Mouse (Mus musculus) neutrophil, adult 5-6 weeks (primary cell): ENCODE results near the gene Ada. TPM values are rescaled to one million over a fixed set of nuclear protein-coding genes. Genes with fewer than 3 reads are reported as not detected.
A peak's percentile ranks its signal among the peaks of the same experiment; 100 is the strongest.

ENCODE experiments used
- ATAC-seq: fragments of 151-379, 151-347 bp; 2 replicates; pipeline ENCODE4 v1.8.0; 2017; ENCODE audit warnings: mild to moderate bottlenecking, moderate TSS enrichment; ENCODE audit not compliant: insufficient number of reproducible peaks, poor library complexity, low FRiP score, severe bottlenecking; ENCODE audit errors: extremely low read depth
- total RNA-seq: library from RNA; stranded (forward); fragments of 200-1000 nt; gene quantifications from 2 replicates; pipeline ENCODE4 v1.2.3, GENCODE M21; 2017

Ada gene
- total RNA-seq, 1 experiment from 2014 or later: 3.8 TPM

- ATAC-seq: no peak
Measured at GRCm38 (mm10) chr2:163742656-163743055, 7.4 kb downstream of the Ada start.

- ATAC-seq: no peak
Measured at GRCm38 (mm10) chr2:163735980-163736379, 14.1 kb downstream of the Ada start.

GRCm38 (mm10) chr2:163735163-163735562, 14.9 kb downstream of the Ada start:
- no peak for ATAC-seq

- no peak for ATAC-seq
Measured at GRCm38 (mm10) chr2:163732021-163732420, 18.0 kb downstream of the Ada start.

- ATAC-seq: no peak
Measured at GRCm38 (mm10) chr2:163728300-163728699, 21.7 kb downstream of the Ada start.

- no peak for ATAC-seq
Measured at GRCm38 (mm10) chr2:163726766-163727393, 23.2 kb downstream of the Ada start.

- ATAC-seq: no peak
Measured at GRCm38 (mm10) chr2:163722550-163722949, 27.5 kb downstream of the Ada start.

- ATAC-seq: no peak
Measured at GRCm38 (mm10) chr2:163719616-163720015, 30.4 kb downstream of the Ada start.

- ATAC-seq: peak; percentile 93
Measured at GRCm38 (mm10) chr2:163718951-163719603, 31.0 kb downstream of the Ada start.

- no peak for ATAC-seq
Measured at GRCm38 (mm10) chr2:163718526-163718925, 31.5 kb downstream of the Ada start.

GRCm38 (mm10) chr2:163716853-163717252, 33.2 kb downstream of the Ada start:
- ATAC-seq: no peak

GRCm38 (mm10) chr2:163716448-163716847, 33.6 kb downstream of the Ada start:
- no peak for ATAC-seq

- no peak for ATAC-seq
Measured at GRCm38 (mm10) chr2:163713340-163713739, 36.7 kb downstream of the Ada start.

GRCm38 (mm10) chr2:163712874-163713273, 37.2 kb downstream of the Ada start:
- ATAC-seq: no peak

GRCm38 (mm10) chr2:163712473-163712872, 37.6 kb downstream of the Ada start:
- ATAC-seq: no peak

GRCm38 (mm10) chr2:163711368-163711868, 38.6 kb downstream of the Ada start:
- ATAC-seq: no peak

- no peak for ATAC-seq
Measured at GRCm38 (mm10) chr2:163710606-163711159, 39.4 kb downstream of the Ada start.

- 0 out of 2 replicates have a peak, but pooled peaks have one; percentile 30 for ATAC-seq
Measured at GRCm38 (mm10) chr2:163710000-163710399, 40.0 kb downstream of the Ada start.

- ATAC-seq: no peak
Measured at GRCm38 (mm10) chr2:163708763-163709250, 41.2 kb downstream of the Ada start.

GRCm38 (mm10) chr2:163708321-163708720, 41.7 kb downstream of the Ada start:
- no peak for ATAC-seq
